Mouse (Mus musculus): ENCODE data around the gene Sec24c.
"Not testable (repeated sequence)": the region's sequence is repeated elsewhere in the genome, so short reads cannot be mapped to it uniquely, and the experiment has no call there.

The Sec24c gene

DNA sequence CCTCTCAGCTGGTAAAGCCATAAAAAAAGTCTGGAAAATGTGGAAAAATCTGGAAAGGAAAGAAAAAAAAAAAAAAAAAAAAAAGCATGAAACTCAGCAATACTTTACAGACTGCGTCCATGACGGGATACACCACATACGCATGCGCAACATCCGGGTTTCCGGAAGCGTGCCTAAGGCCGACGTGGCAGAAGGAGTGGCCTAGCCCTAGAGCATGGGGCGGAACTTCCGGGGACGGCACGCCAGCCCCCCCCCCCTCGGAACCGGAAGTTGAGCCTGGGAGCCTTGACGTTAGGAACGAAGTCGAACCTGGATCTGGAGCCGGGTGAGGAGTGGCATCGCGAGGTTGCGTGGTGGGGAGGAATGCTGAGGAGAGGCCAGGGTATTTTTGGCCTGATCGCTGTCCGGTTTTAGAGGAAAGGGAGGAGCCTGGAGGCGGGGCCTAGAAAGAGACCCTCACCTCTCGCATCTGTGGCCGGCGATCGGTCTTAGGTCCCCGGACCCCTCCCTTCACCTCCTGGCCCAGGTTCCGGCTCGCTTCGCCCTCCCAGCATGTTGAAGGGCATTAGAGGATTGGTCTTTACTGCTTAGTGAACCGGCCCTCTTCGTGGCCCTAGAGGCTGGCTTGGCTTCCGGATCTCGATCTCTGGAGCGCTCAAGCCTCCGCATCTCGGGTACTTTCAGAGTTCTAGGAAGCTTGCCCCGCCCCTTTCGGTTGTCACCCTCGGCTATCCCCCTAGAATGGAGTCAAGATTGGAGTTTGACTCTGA, at the start of gene Sec24c:
Gene Sec24c (plus strand): TSS at position 245 of the 770 bp plus-strand sequence.
- DNase-seq (ENCODE audit: low spot score in 2 of 2): peak; percentile 97 to 98

DNA sequence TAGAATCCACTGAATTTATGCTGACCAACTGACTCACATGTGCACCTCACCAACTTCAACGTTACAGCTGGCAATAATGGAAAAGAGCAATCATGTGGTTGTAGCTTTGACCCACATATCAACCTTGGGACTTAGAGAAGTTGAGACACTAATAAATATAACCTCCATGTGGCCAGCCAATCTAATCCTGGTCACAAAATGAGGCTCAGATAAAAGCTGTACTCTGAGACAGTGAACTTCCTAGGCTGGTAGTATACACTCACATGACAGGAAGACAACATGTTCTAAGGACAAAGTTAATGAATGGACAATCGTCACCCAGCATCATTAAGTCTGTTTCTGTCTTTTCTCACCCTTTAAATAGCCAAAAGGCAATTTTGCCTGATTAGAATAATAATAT, 47.7 kb upstream of the Sec24c start:
- no peak for DNase-seq (ENCODE audit: low spot score in 2 of 2)

DNA sequence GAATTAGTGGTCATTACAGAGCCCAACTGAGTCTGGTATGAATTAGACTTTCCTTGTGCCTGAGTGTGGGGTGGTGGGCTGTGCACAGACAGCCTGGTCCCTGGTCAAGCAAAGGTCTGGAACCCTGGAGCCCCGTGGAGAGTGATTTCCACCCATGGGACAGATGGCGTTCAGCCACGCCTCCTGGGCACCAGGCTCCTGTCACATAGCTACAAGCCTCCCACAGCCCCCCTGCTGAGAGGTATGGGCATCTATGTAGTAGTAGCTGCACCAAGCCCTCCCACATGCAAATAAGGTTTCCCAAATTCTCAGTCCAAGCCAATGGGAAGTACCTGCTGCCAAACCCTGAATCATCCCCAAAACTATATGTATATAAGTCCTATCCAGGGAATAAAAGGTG, 47.1 kb upstream of the Sec24c start:
- no peak for DNase-seq (ENCODE audit: low spot score in 2 of 2)

DNA sequence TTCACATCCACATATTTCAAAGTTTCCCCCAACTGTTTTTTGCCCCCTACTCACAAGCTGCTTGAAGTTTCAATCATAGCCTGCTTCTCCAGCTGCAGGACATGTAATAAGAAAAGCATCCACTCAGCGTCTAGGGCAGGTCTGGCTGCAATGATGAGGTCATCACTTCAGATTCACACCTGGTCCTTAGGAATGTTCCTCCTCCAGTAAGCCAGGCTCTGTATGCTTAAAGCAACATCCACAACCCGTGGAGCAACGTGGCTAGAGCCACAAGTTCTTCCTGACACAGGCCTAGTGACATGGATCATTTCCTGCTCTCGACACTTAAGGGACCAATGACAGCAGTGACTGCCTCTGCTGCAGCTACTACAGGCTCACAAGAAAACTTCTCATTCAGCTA, 42.9 kb upstream of the Sec24c start:
- no peak for DNase-seq (ENCODE audit: low spot score in 2 of 2)

DNA sequence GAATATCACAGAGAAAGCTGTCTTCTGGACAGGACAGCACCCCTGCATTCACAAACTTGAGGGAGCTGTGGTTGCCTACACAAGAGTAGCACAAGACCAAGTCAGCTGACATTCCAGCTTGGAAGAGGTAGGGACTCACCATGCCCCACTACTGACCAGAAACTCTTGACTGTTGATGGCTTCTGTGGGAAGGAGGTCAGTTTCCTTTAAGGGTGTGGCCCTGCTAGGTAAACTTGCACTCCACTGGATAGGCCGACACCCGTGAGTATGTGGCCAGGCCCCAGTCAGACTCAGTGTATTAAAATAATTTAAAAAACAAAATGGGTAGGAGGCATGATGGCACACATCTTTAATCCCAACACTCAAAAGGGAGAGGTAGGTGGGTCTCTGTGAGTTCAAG, 38.6 kb upstream of the Sec24c start:
- DNase-seq (ENCODE audit: low spot score in 2 of 2): no peak

DNA sequence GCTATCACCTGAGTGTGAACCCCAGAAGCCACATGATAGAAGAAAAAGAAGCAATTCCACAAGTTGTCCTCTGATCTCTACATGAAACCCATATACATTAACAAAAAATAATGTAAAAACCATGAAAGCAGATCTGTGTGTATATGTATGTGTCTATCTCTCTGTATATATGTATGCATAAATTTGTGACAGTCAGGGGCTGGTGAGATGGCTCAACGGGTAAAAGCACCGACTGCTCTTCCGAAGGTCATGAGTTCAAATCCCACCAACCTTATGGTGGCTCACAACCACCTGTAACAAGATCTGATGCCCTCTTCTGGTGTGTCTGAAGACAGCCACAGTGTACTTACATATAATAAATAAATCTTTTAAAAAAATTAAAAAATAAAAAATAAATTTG, 37.1 kb upstream of the Sec24c start:
- DNase-seq (ENCODE audit: low spot score in 2 of 2): not testable (repeated sequence)

DNA sequence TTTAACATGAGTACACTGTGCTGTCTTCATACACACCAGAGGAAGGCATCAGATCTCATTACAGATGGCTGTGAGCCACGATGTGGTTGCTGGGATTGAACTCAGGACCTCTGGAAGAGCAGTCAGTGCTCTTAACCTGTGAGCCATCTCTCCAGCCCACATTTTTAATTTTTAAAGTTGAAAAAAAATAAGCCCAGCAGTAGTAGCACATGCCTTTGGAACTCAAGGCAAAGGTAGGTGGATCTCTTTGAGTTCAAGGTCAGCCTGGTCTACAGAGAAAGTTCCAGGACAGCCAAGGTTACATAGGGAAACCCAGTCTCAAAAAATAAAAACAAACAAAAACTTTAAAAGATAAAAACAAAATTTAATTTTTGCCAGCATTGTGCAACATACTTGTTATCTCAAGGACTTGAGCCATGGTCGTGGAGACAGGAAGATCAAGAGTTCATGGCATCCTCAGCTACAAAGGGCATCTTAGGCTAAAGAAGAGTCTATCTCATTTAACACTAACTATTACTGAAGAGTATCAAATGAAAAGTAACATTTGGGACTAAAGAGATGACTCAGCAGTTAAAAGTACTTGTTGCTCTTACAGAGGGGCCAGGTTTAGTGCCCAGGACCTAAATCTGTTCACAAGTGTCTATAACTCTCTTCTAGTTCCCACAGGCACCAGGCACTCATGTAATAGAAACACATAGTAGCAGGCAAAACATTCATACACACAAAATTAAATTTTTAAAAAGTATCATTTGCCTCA, 36.1 kb upstream of the Sec24c start:
- no peak for DNase-seq (ENCODE audit: low spot score in 2 of 2)

DNA sequence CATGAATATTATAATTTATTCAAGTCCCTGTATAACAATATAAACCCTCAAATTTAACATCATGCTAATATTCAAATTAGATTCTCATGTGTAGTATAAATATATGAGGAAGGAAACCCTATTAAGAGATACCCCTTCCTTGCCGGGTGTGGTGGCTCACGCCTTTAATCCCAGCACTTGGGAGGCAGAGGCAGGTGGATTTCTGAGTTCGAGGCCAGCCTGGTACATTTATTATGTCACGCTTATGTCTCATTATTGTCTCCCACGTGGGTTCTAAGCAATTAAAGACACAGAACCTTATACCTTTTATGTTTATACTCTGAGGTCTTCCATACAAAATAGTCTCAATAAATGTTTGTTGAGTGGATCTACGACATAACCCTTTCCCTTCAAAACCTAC, 35.4 kb upstream of the Sec24c start:
- DNase-seq (ENCODE audit: low spot score in 2 of 2): no peak

DNA sequence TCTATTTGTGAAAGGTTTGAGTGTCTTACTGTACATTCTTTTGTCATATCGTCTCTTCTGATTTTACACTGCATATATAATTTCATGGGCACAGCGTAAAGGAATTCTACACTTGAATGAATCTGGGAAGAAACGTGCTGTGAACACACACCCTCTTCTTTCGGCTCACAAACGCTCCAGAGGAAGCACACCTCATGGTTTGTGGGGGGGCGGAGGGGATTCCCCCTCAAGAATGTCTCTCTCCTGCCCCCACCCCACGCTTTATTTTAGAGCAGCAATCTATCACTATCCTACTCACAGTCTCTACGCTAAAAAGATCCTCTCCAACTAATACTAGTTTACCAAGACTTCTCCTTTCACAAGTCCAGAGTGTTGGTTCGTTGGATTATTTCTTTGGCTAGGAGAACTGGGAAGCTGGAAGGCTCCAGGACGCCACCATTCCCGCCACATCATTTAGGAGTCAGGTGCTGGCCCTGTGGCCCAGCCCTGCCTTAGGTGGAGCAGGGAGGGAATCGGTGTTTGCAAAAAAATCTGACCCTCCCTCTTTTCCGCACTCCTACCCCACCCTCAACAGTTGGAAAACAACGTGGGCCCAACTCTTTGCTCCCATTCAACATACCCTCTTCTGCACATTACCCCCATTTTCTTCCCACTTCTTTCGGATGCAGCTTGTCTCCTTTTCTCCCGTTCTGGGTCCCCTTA, 34.0 kb upstream of the Sec24c start:
- DNase-seq (ENCODE audit: low spot score in 2 of 2): no peak

DNA sequence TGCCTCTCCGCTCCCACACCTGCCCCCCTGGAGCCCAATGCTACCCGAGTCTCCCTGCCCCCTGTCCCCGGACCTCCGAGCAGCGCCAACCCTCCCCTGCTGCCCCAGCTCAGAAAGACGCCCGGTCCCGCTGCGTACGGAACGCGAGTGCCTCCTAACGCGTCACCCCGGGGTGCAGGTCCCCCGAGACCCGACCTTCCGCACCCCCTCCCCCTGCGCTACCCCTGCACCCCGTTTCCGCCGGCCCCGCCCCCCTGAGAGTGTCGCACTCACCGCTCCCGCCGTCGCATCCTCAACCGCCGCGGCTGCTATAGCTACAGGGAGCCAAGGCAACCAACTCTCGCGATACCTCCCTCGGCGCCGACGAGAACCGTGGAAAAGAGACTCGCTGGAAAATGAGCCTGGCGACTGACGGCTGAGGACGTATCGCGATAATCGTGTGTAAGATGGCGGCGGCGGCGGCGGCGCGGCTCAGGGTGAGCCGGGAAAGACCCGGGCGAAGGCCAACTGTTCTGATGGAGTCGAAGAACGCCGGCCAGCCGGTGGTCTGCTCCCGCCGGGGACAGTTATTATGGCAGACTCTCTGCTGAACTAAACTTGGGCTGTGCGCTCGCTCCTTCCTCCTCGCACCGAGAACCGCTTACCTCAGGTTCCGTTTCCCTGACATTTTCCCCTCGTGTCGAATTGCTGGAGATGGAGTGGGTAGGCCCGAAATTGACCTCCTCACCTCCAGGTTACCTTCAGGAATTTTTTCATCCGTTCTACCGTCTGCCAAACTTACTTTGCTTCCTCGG, 33.3 kb upstream of the Sec24c start, which contains the start of gene Usp54:
Gene Usp54 (minus strand): TSS at position 420 of the 794 bp plus-strand sequence.
- DNase-seq (ENCODE audit: low spot score in 2 of 2): peak; percentile 91 to 98

DNA sequence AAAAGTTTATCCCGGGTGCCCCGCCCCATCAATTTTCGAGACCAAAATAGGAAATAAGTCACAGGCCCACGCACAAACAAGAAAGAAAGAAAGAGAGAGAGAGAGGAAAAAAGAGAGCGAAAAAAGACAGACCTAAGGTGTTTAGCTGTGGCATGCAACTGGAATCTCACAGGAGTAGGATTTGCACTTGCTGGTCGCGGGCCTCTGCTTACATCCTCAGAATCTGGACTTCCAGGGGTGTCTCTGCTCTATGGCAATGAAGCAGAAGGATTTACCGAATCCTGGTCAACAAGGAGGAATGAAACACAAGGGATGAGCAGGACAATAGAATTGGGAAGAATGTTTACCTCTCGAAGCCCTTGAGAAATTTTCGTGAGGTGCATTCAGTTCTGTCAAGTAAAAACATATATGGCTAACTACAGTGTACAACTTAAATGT, 32.7 kb upstream of the Sec24c start:
- DNase-seq (ENCODE audit: low spot score in 2 of 2): no peak

DNA sequence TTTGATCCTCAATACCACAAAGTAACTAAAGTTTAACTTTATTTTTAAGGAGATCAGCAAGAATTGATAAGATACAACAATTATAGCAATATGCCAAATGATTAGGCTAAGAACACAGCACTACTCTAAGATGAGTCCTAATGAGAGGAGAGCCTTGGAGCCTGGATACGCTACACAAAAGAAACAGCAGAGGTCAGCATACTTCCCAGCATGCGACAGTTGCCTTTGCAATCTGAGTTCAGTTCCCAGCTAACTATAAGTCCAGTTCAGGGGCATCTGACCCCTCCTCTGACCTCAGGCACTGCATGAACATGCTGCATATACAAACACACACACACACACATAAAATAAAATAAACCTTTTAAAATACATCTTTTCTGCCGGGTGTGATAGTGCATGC, 28.6 kb upstream of the Sec24c start:
- no peak for DNase-seq (ENCODE audit: low spot score in 2 of 2)

DNA sequence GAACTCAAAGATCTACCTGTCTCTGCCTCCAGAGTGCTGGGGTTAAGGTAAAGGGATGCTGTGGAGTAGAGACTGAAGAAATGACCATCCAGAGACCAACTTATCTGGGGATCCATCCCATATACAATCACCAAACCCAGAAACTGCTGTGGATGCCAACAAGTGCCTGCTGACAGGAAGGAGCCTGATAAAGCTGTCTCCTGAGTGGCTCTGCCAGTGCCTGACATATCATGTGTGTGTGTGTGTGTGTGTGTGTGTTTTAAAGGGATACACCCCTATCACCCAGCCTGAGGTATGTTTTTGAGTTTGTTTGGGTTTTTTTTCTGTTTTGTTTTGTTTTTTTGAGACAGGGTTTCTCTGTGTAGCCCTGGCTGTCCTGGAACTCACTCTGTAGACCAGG, 27.7 kb upstream of the Sec24c start:
- DNase-seq (ENCODE audit: low spot score in 2 of 2): no peak

DNA sequence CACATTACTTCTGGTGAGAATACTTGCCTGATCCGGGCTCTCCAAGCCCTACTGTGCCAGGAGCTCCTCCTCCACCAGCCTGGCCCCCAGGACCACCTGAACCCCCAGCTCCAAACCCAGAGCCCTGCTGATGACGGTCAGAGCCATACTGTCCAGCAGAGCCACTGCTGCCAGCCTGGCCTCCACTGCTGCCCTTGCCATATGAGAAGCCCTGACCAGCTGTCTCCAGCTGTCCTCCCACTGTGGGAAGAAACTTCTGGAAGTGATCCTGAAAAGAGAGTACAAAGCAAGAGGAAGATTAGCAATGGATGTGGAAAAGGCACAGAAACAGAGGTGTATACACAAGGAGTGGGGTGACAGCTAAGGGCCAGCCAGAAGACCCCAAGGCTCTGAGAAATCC, 23.1 kb upstream of the Sec24c start:
- no peak for DNase-seq (ENCODE audit: low spot score in 2 of 2)

DNA sequence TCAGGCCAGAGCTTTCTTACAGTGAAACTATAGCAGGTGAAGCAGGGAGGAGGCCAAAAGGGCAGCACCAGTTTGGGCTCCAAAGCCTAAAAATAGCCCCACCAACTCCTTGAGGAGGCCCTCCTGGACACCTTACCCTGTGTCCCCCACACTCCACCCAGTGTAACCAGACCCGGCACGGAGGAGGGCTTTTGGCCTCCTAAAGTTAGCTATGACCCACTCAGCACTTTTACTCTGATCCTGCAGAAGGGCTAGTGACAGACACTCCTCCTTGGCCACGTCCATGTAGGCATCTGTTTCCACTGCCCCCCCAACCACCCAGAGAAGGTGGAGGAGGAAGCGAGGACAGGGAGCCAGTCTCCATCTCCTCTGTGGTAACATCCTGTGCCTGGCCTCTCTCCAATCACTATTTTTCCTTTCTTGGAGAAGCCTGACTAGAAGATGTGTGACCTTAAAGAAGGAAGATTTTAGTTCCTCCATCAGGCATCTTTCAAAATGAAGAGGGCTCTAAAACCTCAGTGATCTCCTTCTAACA, 22.3 kb upstream of the Sec24c start:
- no peak for DNase-seq (ENCODE audit: low spot score in 2 of 2)

DNA sequence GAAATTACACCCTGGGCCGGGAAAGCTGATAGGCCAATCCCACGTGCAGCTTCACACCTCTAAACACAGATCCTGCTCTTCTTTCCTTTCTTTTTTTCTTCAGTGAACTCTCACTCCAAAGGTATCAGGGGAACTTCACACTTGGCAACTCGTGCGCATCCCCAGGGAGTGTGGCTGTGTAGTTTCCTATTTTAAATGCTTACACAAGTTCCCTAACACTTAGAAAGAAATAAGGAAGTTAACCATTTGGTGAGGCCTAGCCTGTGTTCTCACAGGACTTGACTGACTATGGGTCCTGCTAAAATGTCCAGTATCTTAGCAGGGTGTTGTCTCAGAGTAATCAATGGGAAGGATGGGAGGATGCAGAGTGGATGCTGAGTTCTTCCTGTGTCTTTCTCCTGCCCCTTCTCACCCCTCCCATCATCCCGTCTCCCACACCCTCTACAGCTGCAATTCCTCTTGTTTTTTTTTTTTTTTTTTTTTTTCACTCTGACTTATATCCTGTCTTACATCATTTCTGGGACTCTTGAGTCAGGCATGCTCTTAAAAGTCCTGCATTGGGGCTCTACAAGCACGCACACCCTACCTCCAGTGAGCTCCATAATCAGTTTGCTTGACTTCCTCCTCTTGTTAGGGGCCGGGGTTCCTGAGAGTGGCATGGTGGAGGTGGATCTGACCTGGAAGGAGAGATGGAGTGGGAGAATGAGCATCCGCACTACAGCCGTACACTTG, 19.3 kb upstream of the Sec24c start:
- DNase-seq (ENCODE audit: low spot score in 2 of 2): no peak

DNA sequence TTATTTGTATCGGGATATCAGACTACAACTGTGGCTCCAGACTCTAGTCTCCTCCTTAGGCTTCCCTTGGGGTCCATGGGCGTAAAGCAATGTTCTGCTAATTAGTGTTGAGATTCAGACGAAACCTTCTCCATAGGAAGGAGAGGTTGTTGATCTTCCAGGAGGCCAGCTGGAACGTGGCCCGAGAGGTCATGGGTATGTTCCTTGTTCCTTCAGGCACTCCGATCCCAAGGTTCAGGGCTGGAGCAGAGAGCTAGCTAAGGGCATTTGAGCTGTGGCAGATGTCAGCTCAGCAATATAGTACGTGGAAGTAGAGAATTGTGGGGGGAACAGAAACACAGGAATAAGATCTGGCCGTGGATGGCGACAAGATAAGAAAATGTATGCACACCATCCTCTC, 18.4 kb upstream of the Sec24c start:
- no peak for DNase-seq (ENCODE audit: low spot score in 2 of 2)

DNA sequence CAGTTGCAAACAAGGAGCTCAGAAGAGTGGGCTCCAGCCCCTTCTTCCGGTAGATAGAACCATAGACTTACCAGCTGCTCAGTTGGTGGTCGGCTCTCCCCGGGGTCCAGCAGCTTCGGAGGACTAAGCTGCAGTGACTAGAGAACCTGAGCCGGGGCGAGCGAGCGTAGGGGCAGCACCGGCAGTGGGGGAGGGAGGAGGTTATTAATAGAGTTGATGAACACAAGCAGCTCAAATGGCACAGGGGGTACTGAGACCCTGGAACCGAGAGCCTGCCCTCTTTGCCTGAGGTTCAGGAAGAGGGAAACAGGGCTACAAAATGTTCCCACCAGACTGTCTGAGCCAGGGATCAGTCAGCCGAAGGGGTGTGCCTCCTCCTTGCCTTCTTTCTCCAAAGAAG, 17.7 kb upstream of the Sec24c start, which contains the start of gene Myoz1:
Gene Myoz1 (minus strand): TSS at position 180 of the 400 bp plus-strand sequence.
- no peak for DNase-seq (ENCODE audit: low spot score in 2 of 2)

DNA sequence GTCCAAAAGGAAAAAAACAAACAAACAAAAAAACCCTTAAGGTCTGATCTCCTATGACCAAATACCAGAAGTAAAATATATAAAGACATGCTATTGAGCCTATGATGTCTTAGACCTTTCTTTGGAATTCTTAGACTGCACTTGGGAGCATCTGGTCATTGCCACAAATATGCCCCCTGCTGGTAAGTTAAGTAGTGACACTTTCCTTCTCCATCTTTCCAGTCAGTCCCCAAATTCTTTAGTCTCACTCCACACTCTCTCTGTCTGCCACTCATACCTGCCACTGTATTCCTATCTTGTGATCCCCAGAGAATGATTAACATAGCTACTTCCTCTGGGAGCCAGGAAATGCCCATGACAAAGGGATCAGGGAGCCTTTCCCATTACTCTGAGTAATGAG, 15.8 kb upstream of the Sec24c start:
- DNase-seq (ENCODE audit: low spot score in 2 of 2): no peak

DNA sequence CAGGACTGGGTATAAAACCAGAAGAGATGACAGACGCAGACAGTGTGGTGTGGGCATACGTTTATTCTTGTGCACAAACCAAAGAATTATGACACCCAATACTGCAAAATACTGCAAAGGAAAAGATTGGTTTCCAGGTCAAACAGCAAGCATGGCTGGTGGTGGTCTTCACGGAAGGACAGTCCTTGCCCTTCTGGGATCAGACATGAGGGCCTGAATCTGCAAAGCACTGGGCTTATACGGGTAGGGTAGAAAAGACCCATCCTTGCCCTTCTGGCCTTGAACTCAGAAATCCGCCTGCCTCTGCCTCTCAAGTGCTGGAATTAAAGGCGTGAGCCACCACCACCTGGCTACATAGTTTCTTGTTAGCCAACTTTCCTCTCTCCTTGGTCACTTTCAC, 15.2 kb upstream of the Sec24c start:
- no peak for DNase-seq (ENCODE audit: low spot score in 2 of 2)

DNA sequence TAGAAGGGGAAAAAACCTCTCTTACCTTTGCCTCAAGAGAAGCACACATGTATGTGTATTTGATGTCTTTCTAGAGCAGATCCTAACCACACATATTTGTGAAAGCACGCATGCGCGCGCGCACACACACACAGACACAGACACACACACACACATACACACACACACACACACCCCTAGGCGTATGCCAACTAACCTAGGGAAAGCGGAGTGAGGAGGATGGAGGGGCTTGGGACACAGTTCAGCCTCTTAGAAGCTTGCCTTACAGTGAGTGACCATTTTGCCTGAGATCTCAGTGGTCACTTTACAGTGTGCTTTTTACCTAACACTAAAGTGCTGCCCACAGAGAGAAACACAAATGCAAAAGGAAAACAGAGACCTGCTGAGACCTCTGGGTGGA, 14.4 kb upstream of the Sec24c start:
- no peak for DNase-seq (ENCODE audit: low spot score in 2 of 2)

All from urinary bladder, postnatal 36 days (tissue).